Mouse (Mus musculus): ENCODE measurements around the gene Tsen54. TPM values are rescaled to one million over a fixed set of nuclear protein-coding genes. Genes with fewer than 3 reads are reported as not detected.

Gene Tsen54
- total RNA-seq, 1 experiment = 63.6 TPM

GRCm38 (mm10) chr11:115821001-115821400 is 6.5 kb downstream of the Tsen54 start:
- DNase-seq (ENCODE audit: low read depth, low spot score) = no peak
- Histone ChIP-seq H3K27ac (ENCODE audit: insufficient read depth, low read depth, low read length, poor library complexity, severe bottlenecking) (no peak overlapping the region), H3K4me3 (ENCODE audit: insufficient read depth in 1 of 2, low read depth in 1 of 2, low read length in 2 of 2, poor library complexity in 1 of 2, severe bottlenecking in 1 of 2) (no peak overlapping the region), H3K9me3 (ENCODE audit: control insufficient read depth, insufficient read depth, low read depth, low read length) (no peaks in the 10 kb centered on the region), H3K4me1 (ENCODE audit: control insufficient read depth in 2 of 2, insufficient read depth in 2 of 2, low read length in 2 of 2, poor library complexity in 1 of 2) (peaks cover 0 to under 1% of the 10 kb centered on the region in 2 experiments; a peak in 1 of 4 replicates), H3K36me3 (ENCODE audit: control insufficient read depth, insufficient read depth, low read length, poor library complexity, severe bottlenecking) (peaks cover 35% of the 10 kb centered on the region), H3K9ac (ENCODE audit: insufficient read depth, low read depth, low read length, poor library complexity, severe bottlenecking) (no peak overlapping the region)
- in situ Hi-C loops (cut with MboI; ENCODE audit: low sequenced_read_pairs in 2 of 2, unreplicated experiment in 2 of 2) = no loop called here
- no peak for TF ChIP-seq ZC3H11A (IDR thresholded peaks at IDR 0.05; ENCODE audit: borderline replicate concordance, low read depth, low read length)
- TF ChIP-seq CHD2 (IDR thresholded peaks at IDR 0.05; ENCODE audit: low read depth, low read length) = no peak
- TF ChIP-seq MAFK (IDR thresholded peaks at IDR 0.05; ENCODE audit: insufficient read depth, low read depth, low read length) = no peak
- TF ChIP-seq ZNF384 (IDR thresholded peaks at IDR 0.05; ENCODE audit: low read depth, low read length) = no peak
- no peak for TF ChIP-seq HCFC1 (IDR thresholded peaks at IDR 0.05; ENCODE audit: borderline replicate concordance, insufficient read depth, low read length)

DNA sequence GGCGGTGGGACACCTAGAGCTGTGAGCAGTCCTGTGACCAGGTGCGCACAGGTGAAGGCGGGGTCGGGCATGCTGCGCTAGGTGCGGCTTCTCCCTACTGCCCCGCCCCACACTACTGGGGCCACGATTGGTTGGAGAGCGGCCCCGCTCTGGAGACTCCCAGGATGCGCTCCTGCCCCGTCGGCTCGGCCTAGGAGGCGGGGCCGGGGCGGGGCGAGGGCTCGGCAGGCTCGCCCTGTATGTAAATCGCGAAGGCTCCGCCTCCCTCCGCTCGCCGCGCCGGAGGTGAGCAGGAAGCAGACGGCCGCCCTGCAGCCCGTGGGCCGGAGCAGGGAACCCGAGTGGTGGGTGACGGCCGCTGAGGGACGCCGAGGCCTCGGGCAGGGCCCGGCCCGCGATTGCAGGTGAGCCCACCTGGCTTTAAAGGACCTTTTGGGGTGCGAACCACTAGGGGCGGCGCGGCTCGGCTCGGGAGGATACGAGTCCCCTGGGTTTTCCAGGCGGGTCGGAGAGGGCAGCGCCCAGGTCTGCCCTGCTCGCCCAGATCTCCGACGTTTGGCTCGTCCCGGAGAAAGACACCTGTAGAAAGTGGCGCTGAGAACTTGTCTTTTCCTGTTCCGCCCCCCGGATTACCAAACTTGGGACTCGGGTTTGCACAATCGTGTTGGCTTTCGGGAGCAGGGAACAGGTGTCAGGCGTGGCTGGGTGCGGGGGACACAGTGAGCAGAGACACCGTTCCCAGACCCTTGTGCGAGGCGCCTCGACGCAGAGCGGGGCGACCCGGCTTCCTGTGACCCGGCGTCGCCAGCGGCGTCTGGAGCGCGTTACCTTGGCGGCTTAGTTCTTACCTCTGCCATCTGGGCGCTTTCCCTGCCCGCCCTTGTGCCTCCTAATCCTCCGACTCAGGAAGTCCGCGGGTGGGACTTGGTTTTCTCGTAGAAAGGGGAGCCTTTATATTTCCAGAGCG is 9.5 kb downstream of the Tsen54 start, which contains the start of gene Llgl2:
Llgl2 (plus strand) TSS at position 276 of the 967 bp plus-strand sequence.
- in situ Hi-C loops (cut with MboI; ENCODE audit: low sequenced_read_pairs in 2 of 2, unreplicated experiment in 2 of 2) = no loop called here
- peak within 1 kb of the TSS; percentile 75 to 95 for H3K4me3 ChIP-seq (ENCODE audit: insufficient read depth in 1 of 2, low read depth in 1 of 2, low read length in 2 of 2, poor library complexity in 1 of 2, severe bottlenecking in 1 of 2)
- peaks cover 1 to 15% of the 10 kb centered on the region in 2 experiments; a peak in 2 of 4 replicates for H3K4me1 ChIP-seq (ENCODE audit: control insufficient read depth in 2 of 2, insufficient read depth in 2 of 2, low read length in 2 of 2, poor library complexity in 1 of 2)
- no peaks in the 10 kb centered on the region for H3K9me3 ChIP-seq (ENCODE audit: control insufficient read depth, insufficient read depth, low read depth, low read length)
- H3K36me3 ChIP-seq (ENCODE audit: control insufficient read depth, insufficient read depth, low read length, poor library complexity, severe bottlenecking) = peaks cover 23% of the 10 kb centered on the region
- peak; percentile 90 for DNase-seq (ENCODE audit: low read depth, low spot score)
- TF ChIP-seq CHD2 (IDR thresholded peaks at IDR 0.05; ENCODE audit: low read depth, low read length) = no peak
- no peak for TF ChIP-seq MAFK (IDR thresholded peaks at IDR 0.05; ENCODE audit: insufficient read depth, low read depth, low read length)
- TF ChIP-seq HCFC1 (IDR thresholded peaks at IDR 0.05; ENCODE audit: borderline replicate concordance, insufficient read depth, low read length) = peak; percentile 14; the same call in 1 of the 2 replicates
- H3K9ac ChIP-seq (ENCODE audit: insufficient read depth, low read depth, low read length, poor library complexity, severe bottlenecking) = peak within 1 kb of the TSS; percentile 75
- H3K27ac ChIP-seq (ENCODE audit: insufficient read depth, low read depth, low read length, poor library complexity, severe bottlenecking) = no peak within 1 kb of the TSS

- H3K9ac ChIP-seq (ENCODE audit: insufficient read depth, low read depth, low read length, poor library complexity, severe bottlenecking) = peak overlapping the region; percentile 75
- in situ Hi-C loops (cut with MboI; ENCODE audit: low sequenced_read_pairs in 2 of 2, unreplicated experiment in 2 of 2) = no loop called here
- H3K9me3 ChIP-seq (ENCODE audit: control insufficient read depth, insufficient read depth, low read depth, low read length) = no peaks in the 10 kb centered on the region
- H3K4me3 ChIP-seq (ENCODE audit: insufficient read depth in 1 of 2, low read depth in 1 of 2, low read length in 2 of 2, poor library complexity in 1 of 2, severe bottlenecking in 1 of 2) = peak overlapping the region; percentile 75 to 95
- no peak overlapping the region for H3K27ac ChIP-seq (ENCODE audit: insufficient read depth, low read depth, low read length, poor library complexity, severe bottlenecking)
- no peak for TF ChIP-seq CHD2 (IDR thresholded peaks at IDR 0.05; ENCODE audit: low read depth, low read length)
- peaks cover 1 to 22% of the 10 kb centered on the region in 2 experiments; a peak in 2 of 4 replicates for H3K4me1 ChIP-seq (ENCODE audit: control insufficient read depth in 2 of 2, insufficient read depth in 2 of 2, low read length in 2 of 2, poor library complexity in 1 of 2)
- peaks cover 23% of the 10 kb centered on the region for H3K36me3 ChIP-seq (ENCODE audit: control insufficient read depth, insufficient read depth, low read length, poor library complexity, severe bottlenecking)
- no peak for DNase-seq (ENCODE audit: low read depth, low spot score)
Measured at GRCm38 (mm10) chr11:115824813-115825212, 10.3 kb downstream of the Tsen54 start.

DNA sequence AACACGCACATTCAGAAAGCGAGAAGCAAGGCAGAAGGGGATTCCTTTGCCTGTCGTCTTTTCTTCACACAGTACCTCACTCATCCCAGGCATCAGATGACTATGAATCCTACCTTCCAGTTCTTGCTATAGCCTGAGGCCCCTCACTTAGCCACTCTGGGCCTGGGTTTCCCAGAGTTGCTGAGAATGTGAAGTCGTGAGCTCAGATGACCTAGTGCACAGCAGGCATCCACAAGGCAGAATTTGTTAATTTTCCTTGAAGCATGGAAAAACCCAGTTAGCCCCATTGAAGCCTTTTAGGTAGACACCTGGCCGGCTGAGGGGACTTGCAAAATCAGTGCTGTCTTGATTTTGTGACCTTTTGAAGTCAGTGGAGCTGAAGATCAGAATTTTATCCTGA is 12.0 kb downstream of the Tsen54 start:
- TF ChIP-seq ZC3H11A (IDR thresholded peaks at IDR 0.05; ENCODE audit: borderline replicate concordance, low read depth, low read length) (no peak), CHD2 (IDR thresholded peaks at IDR 0.05; ENCODE audit: low read depth, low read length) (no peak)
- Histone ChIP-seq H3K4me3 (ENCODE audit: insufficient read depth in 1 of 2, low read depth in 1 of 2, low read length in 2 of 2, poor library complexity in 1 of 2, severe bottlenecking in 1 of 2) (no peak overlapping the region), H3K9ac (ENCODE audit: insufficient read depth, low read depth, low read length, poor library complexity, severe bottlenecking) (no peak overlapping the region), H3K36me3 (ENCODE audit: control insufficient read depth, insufficient read depth, low read length, poor library complexity, severe bottlenecking) (peaks cover 9% of the 10 kb centered on the region), H3K4me1 (ENCODE audit: control insufficient read depth in 2 of 2, insufficient read depth in 2 of 2, low read length in 2 of 2, poor library complexity in 1 of 2) (peaks cover 7 to 31% of the 10 kb centered on the region in 2 experiments; a peak in 3 of 4 replicates), H3K27ac (ENCODE audit: insufficient read depth, low read depth, low read length, poor library complexity, severe bottlenecking) (no peak overlapping the region; the same call in 1 of the 2 replicates), H3K9me3 (ENCODE audit: control insufficient read depth, insufficient read depth, low read depth, low read length) (no peaks in the 10 kb centered on the region)
- DNase-seq (ENCODE audit: low read depth, low spot score) = no peak
- in situ Hi-C loops (cut with MboI; ENCODE audit: low sequenced_read_pairs in 2 of 2, unreplicated experiment in 2 of 2) = no loop called here

Data from ES-E14 (cell line).